Mouse (Mus musculus) G1E (cell line): ENCODE results near the gene Ms4a15. TPM values are rescaled to one million over a fixed set of nuclear protein-coding genes. Genes with fewer than 3 reads are reported as not detected.

Source experiments
- ATAC-seq: 2 replicates; pipeline ENCODE4 v1.8.0; 2016; ENCODE audit warnings: mild to moderate bottlenecking; ENCODE audit not compliant: insufficient number of reproducible peaks, poor library complexity, low FRiP score, severe bottlenecking; ENCODE audit errors: extremely low read depth
- DNase-seq: peaks from one replicate; pipeline ENCODE4 v3.0.0; 2012; ENCODE audit warnings: low spot score
- H3K27me3 ChIP-seq: 2 replicates; pipeline ENCODE4 v1.6.1; 2012; ENCODE audit warnings: mild to moderate bottlenecking, low read length, inconsistent platforms; ENCODE audit not compliant: insufficient read depth
- H3K36me3 ChIP-seq: replicated peaks from 2 replicates; pipeline ENCODE3; 2012; ENCODE audit warnings: mild to moderate bottlenecking, inconsistent platforms
- H3K4me1 ChIP-seq: 2 replicates; pipeline ENCODE4 v1.6.1; 2012; ENCODE audit warnings: low read depth, low read length, inconsistent platforms, mixed read lengths; ENCODE audit not compliant: insufficient read depth
- H3K4me3 ChIP-seq: 2 replicates; pipeline ENCODE4 v1.5.1; 2012; ENCODE audit warnings: low read depth, mild to moderate bottlenecking, inconsistent platforms, low read length, moderate library complexity, mixed read lengths
- H3K9me3 ChIP-seq: replicated peaks from 2 replicates; pipeline ENCODE4 v1.6.1; 2012; ENCODE audit warnings: inconsistent platforms
- CTCF ChIP-seq: IDR thresholded peaks from 2 replicates; pipeline ENCODE4 v1.5.1; 2012; ENCODE audit warnings: low read depth, low read length, inconsistent platforms, mixed read lengths
- GATA1 ChIP-seq: IDR thresholded peaks from 2 replicates; pipeline ENCODE4 v1.6.1; 2012; ENCODE audit warnings: borderline replicate concordance, low read length, inconsistent platforms, mixed read lengths
- GATA2 ChIP-seq: IDR thresholded peaks from 2 replicates; pipeline ENCODE4 v1.6.1; 2012; ENCODE audit warnings: low read depth, low read length, inconsistent platforms, borderline replicate concordance
- POLR2AphosphoS5 ChIP-seq: IDR thresholded peaks from 2 replicates; pipeline ENCODE4 v1.6.1; 2012; ENCODE audit warnings: low read depth, low read length, inconsistent platforms; ENCODE audit not compliant: insufficient replicate concordance
- TAL1 ChIP-seq: conservative IDR thresholded peaks from 2 replicates; pipeline ENCODE4 v1.6.1; 2012; ENCODE audit warnings: low read depth, low read length, inconsistent platforms, mixed read lengths
- polyA plus RNA-seq: library from polyadenylated mRNA; stranded (reverse); fragments of >175 nt; gene quantifications from 2 replicates; pipeline ENCODE4 v1.2.3, GENCODE M21; 2012
- total RNA-seq, 2 experiments: library from RNA; stranded (forward) in 1 of 2; stranded (reverse) in 1 of 2; fragments of 200-1000 nt in 1 of 2; fragments of >200 nt in 1 of 2; fragmentation: Nextera tagmentation in 1 of 2; gene quantifications; 2 replicates each; pipeline ENCODE4 v1.2.3; 2014 to 2017

The Ms4a15 gene
- total and polyA plus RNA-seq, 3 experiments, result 0.29 TPM; not detected in 2

DNA sequence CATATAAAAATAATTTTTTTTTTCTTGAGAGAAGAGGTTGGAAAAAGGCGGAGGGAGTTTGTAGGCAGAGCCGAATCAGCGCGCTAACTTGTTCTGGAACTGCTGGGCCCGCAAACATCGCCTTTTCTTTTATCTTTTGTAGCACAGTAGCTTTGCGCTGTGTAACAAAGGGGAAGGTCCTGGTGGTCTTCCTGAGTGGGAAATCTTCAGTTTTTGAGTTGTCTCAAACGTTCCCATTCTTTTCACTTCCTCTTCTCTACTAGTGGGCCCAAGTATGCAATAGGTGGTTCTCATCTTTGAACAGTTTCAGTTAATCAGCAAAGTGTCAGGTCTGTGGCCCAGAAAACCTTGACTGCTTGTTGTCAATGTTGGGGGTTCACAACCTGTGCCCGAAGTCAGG is 43.5 kb downstream of the Ms4a15 start:
- DNase-seq (no peak), ATAC-seq (no peak)
- Histone ChIP-seq H3K27me3 (peaks cover 23% of the 10 kb centered on the region), H3K4me3 (no peak overlapping the region; the same call in 1 of the 2 replicates), H3K36me3 (peaks cover 31% of the 10 kb centered on the region), H3K9me3 (no peaks in the 10 kb centered on the region), H3K4me1 (peaks cover 28% of the 10 kb centered on the region)
- no peak for TF ChIP-seq CTCF
- TF ChIP-seq GATA2, result no peak

DNA sequence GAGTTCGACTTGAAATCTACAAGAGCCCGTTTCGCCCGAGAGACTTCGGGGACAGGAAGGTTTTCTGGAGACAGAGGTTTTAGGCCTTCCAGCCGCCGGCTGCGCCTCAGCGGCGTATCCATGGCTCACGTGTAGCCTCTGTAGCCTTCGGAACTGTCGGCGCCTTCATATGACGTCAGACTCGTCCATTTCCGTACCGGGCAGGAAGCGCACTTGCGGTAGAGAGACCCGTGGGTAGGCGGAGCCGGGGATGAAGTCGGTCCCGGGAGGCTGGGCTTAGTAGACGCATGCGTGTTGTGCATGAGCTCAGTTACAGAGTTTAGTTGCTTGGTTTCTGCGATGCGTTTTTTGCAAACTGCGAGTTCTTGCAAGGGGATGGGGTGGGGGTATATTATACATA is 43.9 kb downstream of the Ms4a15 start, which contains the start of gene Ccdc86:
Gene Ccdc86, minus strand, starts transcription at position 155 of the 400 bp plus-strand sequence.
- peak within 1 kb of the TSS; percentile 89 for H3K4me3 ChIP-seq
- peak; percentile 94 for DNase-seq
- TF ChIP-seq CTCF, result no peak
- no peak for TF ChIP-seq POLR2AphosphoS5
- TF ChIP-seq TAL1, result no peak
- no peak for TF ChIP-seq GATA1
- TF ChIP-seq GATA2, result no peak
- H3K27me3 ChIP-seq, result peaks cover 21% of the 10 kb centered on the region
- H3K36me3 ChIP-seq, result peaks cover 35% of the 10 kb centered on the region
- H3K4me1 ChIP-seq, result peaks cover 28% of the 10 kb centered on the region
- ATAC-seq, result peak; percentile 89
- H3K9me3 ChIP-seq, result no peaks in the 10 kb centered on the region

DNA sequence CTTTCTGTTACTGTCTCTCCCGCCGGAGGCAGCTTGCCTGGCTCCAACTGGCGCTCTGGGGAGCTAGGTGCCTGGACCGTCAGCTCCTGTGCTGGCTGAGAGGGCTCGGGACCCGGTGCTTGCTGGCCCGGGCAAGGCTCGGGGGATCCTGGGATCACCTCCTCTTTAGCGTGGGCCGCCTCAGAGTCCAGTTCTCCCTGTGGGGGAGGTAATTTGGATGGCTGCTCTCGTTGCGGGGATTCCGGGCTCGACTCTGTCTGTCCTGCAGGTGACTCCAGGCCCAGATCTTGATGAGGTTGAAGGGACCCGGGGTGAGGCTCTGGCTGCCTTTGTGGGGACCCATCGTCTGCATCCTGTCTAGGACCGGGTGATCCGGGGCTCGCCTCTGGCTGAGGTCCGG is 44.6 kb downstream of the Ms4a15 start:
- no peak for ATAC-seq
- Histone ChIP-seq H3K4me3 (peak overlapping the region; percentile 89), H3K9me3 (no peaks in the 10 kb centered on the region), H3K4me1 (peaks cover 28% of the 10 kb centered on the region), H3K27me3 (peaks cover 15% of the 10 kb centered on the region), H3K36me3 (peaks cover 42% of the 10 kb centered on the region)
- TF ChIP-seq GATA1 (no peak), GATA2 (no peak), TAL1 (no peak), POLR2AphosphoS5 (no peak), CTCF (no peak)
- DNase-seq, result no peak

DNA sequence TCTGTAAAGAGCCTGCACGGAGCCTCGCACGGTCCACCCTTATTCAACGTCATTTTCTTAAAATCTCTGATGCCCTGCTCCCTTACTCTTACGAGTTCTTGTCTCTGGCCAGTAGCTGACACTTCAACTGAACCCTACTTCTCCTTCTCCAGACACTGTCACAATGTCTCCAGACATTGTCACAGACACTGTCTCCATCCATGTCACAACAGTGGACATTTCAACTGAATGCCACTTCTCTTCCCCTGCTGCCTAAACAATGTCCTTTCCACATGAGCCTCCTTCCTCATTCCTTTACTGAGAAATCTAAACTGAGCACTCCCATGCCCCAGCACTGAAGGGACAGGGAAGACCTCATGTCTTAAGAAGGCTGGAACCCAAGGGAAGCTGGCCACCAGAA is 45.8 kb downstream of the Ms4a15 start:
- ATAC-seq (no peak), DNase-seq (no peak)
- Histone ChIP-seq H3K9me3 (no peaks in the 10 kb centered on the region), H3K4me1 (peaks cover 28% of the 10 kb centered on the region), H3K27me3 (peaks cover 4% of the 10 kb centered on the region; the same call in 1 of the 2 replicates), H3K4me3 (peak overlapping the region; percentile 89), H3K36me3 (peaks cover 54% of the 10 kb centered on the region)
- no peak for TF ChIP-seq TAL1
- TF ChIP-seq GATA2, result no peak

DNA sequence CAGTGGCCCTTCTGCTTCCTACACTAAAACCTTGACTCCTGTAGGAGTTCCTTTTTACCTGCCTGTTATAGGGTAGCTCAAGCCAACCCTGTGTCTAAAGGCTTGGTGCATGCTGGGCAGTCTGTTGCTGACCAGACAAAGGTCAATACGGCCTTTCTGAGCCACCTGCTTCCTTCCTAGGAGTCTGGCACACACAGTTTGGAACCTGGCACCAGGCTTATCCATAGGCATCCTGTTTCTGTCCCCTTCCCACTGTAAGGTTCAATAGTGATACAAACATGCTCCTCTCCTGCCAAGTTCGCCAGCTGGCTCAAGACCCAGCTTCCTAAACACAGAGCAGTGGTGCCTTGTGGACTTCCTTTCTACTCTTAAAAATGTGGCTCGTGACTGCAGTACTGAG is 46.5 kb downstream of the Ms4a15 start:
- H3K36me3 ChIP-seq, result peaks cover 61% of the 10 kb centered on the region
- H3K27me3 ChIP-seq, result no peaks in the 10 kb centered on the region
- no peak for TF ChIP-seq TAL1
- no peak for TF ChIP-seq GATA1
- no peak for TF ChIP-seq POLR2AphosphoS5
- no peak for TF ChIP-seq GATA2
- TF ChIP-seq CTCF, result no peak
- no peak for DNase-seq
- peaks cover 28% of the 10 kb centered on the region for H3K4me1 ChIP-seq
- ATAC-seq, result no peak
- H3K9me3 ChIP-seq, result no peaks in the 10 kb centered on the region
- peak overlapping the region; percentile 89 for H3K4me3 ChIP-seq

DNA sequence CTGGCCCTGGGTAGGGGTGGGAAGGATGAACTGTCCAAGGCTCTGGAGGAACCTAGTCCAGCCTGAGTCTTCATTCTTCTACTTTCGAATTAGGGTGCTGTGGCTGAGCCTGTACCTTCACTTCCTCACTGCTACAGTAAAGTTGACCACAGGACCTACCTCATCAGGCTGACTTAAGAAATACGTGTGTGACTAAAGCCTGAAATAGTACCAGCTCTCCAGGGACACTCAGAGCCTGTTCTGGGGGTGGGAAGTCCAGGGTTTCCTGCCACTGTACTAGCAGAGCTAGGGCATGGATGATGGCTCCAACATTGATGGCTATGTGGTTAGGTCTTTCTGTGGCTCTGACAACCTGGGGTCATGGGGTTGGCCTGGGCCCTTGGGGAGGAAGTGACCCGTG is 49.1 kb downstream of the Ms4a15 start:
- H3K4me1 ChIP-seq, result peaks cover 27% of the 10 kb centered on the region
- DNase-seq (no peak), ATAC-seq (no peak)
- H3K4me3 ChIP-seq, result no peak overlapping the region
- no peak for TF ChIP-seq GATA1
- peaks cover 7% of the 10 kb centered on the region; the same call in 1 of the 2 replicates for H3K9me3 ChIP-seq
- no peaks in the 10 kb centered on the region; the same call in 1 of the 2 replicates for H3K27me3 ChIP-seq
- H3K36me3 ChIP-seq, result peaks cover 79% of the 10 kb centered on the region

DNA sequence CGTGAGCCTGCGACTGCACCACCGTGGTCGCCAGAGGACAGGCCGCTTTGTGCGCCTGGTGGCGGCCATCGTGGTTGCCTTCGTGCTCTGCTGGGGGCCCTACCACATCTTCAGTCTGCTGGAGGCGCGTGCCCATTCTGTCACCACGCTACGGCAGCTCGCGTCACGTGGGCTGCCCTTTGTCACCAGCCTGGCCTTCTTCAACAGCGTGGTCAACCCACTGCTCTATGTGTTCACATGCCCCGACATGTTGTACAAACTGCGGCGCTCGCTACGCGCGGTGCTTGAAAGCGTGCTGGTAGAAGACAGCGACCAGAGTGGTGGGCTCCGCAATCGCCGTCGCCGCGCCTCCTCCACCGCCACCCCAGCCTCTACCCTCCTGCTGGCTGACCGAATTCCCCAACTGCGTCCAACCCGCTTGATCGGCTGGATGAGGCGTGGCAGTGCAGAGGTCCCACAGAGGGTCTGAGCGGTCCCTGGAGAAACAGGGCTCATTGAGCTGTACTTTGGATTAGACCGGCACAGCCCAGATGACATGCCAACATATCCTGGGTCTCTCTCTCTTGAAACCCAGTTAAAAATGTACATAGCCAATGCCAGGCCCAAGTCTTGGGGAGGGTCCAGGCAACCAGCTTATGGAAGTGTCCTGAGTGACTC is 52.1 kb downstream of the Ms4a15 start:
- Histone ChIP-seq H3K36me3 (peaks cover 63% of the 10 kb centered on the region), H3K4me3 (0 out of 2 replicates have a peak overlapping the region, but pooled peaks have one; percentile 8), H3K4me1 (peaks cover 16% of the 10 kb centered on the region), H3K27me3 (peaks cover 12% of the 10 kb centered on the region; the same call in 1 of the 2 replicates), H3K9me3 (peaks cover 10% of the 10 kb centered on the region)
- no peak for TF ChIP-seq GATA2
- no peak for TF ChIP-seq POLR2AphosphoS5
- no peak for TF ChIP-seq GATA1
- TF ChIP-seq TAL1, result no peak
- TF ChIP-seq CTCF, result no peak
- DNase-seq (no peak), ATAC-seq (no peak)
